Comparison of ENCODE assay signal across 12 mouse cellular contexts in the genomic region with DNA sequence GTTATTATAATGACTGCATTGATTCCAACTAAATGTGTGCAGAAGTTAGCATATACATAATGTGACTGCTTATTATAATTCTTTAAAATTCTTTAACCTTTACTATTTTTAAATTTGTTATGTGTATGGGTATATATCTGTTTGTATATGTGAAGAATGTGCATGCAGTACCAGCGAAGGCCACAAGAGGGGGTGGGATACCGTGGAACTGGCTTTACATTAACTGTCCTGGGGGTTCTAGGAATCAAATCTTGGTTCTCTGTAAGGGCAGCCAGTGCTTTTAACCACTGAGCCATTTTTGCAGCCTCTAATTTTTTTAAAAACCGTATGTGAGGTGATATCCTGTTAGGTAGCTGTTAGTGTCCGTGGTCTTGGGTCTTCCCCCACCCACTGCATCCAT. TPM values are rescaled to one million over a fixed set of nuclear protein-coding genes. Genes with fewer than 3 reads are reported as not detected.
DNase-seq lines count a peak whose midpoint lies in the region; ATAC-seq and TF ChIP-seq lines count a peak whose summit lies in the region.
"Had no signal": no experiment of that assay in that cellular context is flagged by ENCODE, and none has a peak within 500 bp of the region (broad histone marks: within the 10 kb centered on the region; RNA-seq: fewer than 3 reads in every experiment).

No protein-coding gene starts in this region.

- H3K4me1 ChIP-seq in E14TG2a.4 (replicated peaks; ENCODE audit: low read depth, low read length) = peaks cover 85% of the 10 kb centered on the region
- H3K4me1 ChIP-seq in forebrain, embryonic 15.5 days = peaks cover 34% of the 10 kb centered on the region

- DNase-seq in cerebellum, postnatal 14 days = peak; percentile 58 to 80
- no peak for DNase-seq in cerebellum, adult 9-11 months
- DNase-seq in layer of hippocampus, adult 2 months (ENCODE audit: low spot score in 2 of 2) = no peak
- no peak for DNase-seq in layer of hippocampus, adult 18-20 months (ENCODE audit: low spot score in 2 of 2)
- DNase-seq in induced T-regulatory cell, adult 2 months (ENCODE audit: low read depth) = peak; percentile 43
- DNase-seq in frontal cortex, postnatal 10 days (ENCODE audit: low spot score in 2 of 2) = no peak

- no peaks in the 10 kb centered on the region for H3K36me3 ChIP-seq in E14TG2a.4 (ENCODE audit: insufficient read depth, low read length)
- no peaks in the 10 kb centered on the region for H3K36me3 ChIP-seq in forebrain, embryonic 15.5 days
- H3K36me3 ChIP-seq: midbrain, embryonic 12.5 days had no signal

- H3K9me3 ChIP-seq in E14TG2a.4 (ENCODE audit: low read length) = no peaks in the 10 kb centered on the region
- no peaks in the 10 kb centered on the region for H3K9me3 ChIP-seq in forebrain, embryonic 15.5 days
- H3K9me3 ChIP-seq: midbrain, embryonic 12.5 days had no signal

- ATAC-seq in forebrain, embryonic 15.5 days (replicated peaks) = no peak
- ATAC-seq: activated CD4-positive, CD25-positive, alpha-beta regulatory T cell, adult 4 months had no signal

- H3K27ac ChIP-seq in layer of hippocampus, adult 2 months = no peak overlapping the region
- no peak overlapping the region for H3K27ac ChIP-seq in forebrain, embryonic 15.5 days (replicated peaks)
- H3K27ac ChIP-seq: midbrain, embryonic 12.5 days had no signal

- 67% methylated on average over 4 of the region's 4 CpGs for WGBS in forebrain, embryonic 15.5 days

- TF ChIP-seq CTCF in layer of hippocampus, adult 2 months (conservative IDR thresholded peaks at IDR 0.05) = peak; percentile 81
- peak; percentile 92 for TF ChIP-seq CTCF in E14TG2a.4 (conservative IDR thresholded peaks at IDR 0.05; ENCODE audit: low read length)

- no peak overlapping the region for H3K4me3 ChIP-seq in layer of hippocampus, adult 2 months
- no peak overlapping the region for H3K4me3 ChIP-seq in E14TG2a.4 (replicated peaks; ENCODE audit: low read length)
- H3K4me3 ChIP-seq in forebrain, embryonic 15.5 days = no peak overlapping the region
- H3K4me3 ChIP-seq: erythroblast, embryonic 14.5 days; midbrain, embryonic 12.5 days had no signal

- H3K9ac ChIP-seq in forebrain, embryonic 15.5 days (replicated peaks) = no peak overlapping the region
- H3K9ac ChIP-seq: midbrain, embryonic 12.5 days had no signal

- no peak overlapping the region for H3K4me2 ChIP-seq in forebrain, embryonic 15.5 days (replicated peaks)
- H3K4me2 ChIP-seq: midbrain, embryonic 12.5 days had no signal

- H3K27me3 ChIP-seq in E14TG2a.4 (ENCODE audit: insufficient read depth, low read length) = peaks cover 48% of the 10 kb centered on the region
- 0 out of 2 replicates have a peak, but pooled peaks cover 3% of the 10 kb centered on the region for H3K27me3 ChIP-seq in forebrain, embryonic 15.5 days

RNA-seq across cellular contexts. Expression of a gene that starts 5.1 kb away (rescaled TPM):
- total RNA-seq in layer of hippocampus, adult 2 months (2021) = 10 to 100 TPM; 51.5 to 52.0 TPM
- total RNA-seq in layer of hippocampus, adult 18-20 months (2021) = 10 to 100 TPM; 43.9 to 44.7 TPM
- polyA plus RNA-seq in forebrain, embryonic 15.5 days (2015; fragmentation: Nextera tagmentation; extraction: Ambion mirVana) = 116 TPM in 2 replicates
- total RNA-seq: hematopoietic stem cell, adult 5-6 weeks had no signal
- polyA plus RNA-seq: activated CD4-positive, CD25-positive, alpha-beta regulatory T cell, adult 4 months; erythroblast, embryonic 14.5 days had no signal

Comparison
In these comparisons a context has a peak if more than half of its experiments do, and no peak if none do; other contexts are left out.
1. DNase-seq: peak in cerebellum, postnatal 14 days (2 of 2) and induced T-regulatory cell, adult 2 months (single experiment); none in cerebellum, adult 9-11 months (single experiment), layer of hippocampus, adult 2 months (0 of 2), layer of hippocampus, adult 18-20 months (0 of 2) and frontal cortex, postnatal 10 days (0 of 2).